ENCODE assay signal across 8 mouse cellular contexts in genomic region chr3:122729601-122729959, GRCm38 (mm10). TPM values are rescaled to one million over a fixed set of nuclear protein-coding genes. Genes with fewer than 3 reads are reported as not detected.
DNase-seq lines count a peak whose midpoint lies in the region; ATAC-seq and TF ChIP-seq lines count a peak whose summit lies in the region.

No protein-coding gene starts in this region.

- peaks cover 8% of the 10 kb centered on the region for H3K4me1 ChIP-seq in embryonic facial prominence, embryonic 14.5 days (ENCODE audit: control insufficient read depth, insufficient read depth, low read length)
- H3K4me1 ChIP-seq in heart, embryonic 15.5 days (replicated peaks) = 0 out of 2 replicates have a peak, but pooled peaks cover 3% of the 10 kb centered on the region
- H3K4me1 ChIP-seq in kidney, postnatal 0 days (replicated peaks; ENCODE audit: insufficient read depth, low read length) = no peaks in the 10 kb centered on the region

- H3K36me3 ChIP-seq in embryonic facial prominence, embryonic 14.5 days (ENCODE audit: control insufficient read depth, insufficient read depth, low read length) = no peaks in the 10 kb centered on the region
- H3K36me3 ChIP-seq in heart, embryonic 15.5 days = no peaks in the 10 kb centered on the region
- H3K36me3 ChIP-seq in kidney, postnatal 0 days (ENCODE audit: insufficient read depth, low read length) = no peaks in the 10 kb centered on the region

- H3K27ac ChIP-seq in embryonic facial prominence, embryonic 14.5 days (replicated peaks; ENCODE audit: low read depth, low read length) = peak overlapping the region; percentile 94
- H3K27ac ChIP-seq in heart, embryonic 15.5 days = peak overlapping the region; percentile 92
- peak overlapping the region; percentile 91 for H3K27ac ChIP-seq in kidney, postnatal 0 days

- DNase-seq in left cerebral cortex, adult 18-20 months (ENCODE audit: low spot score in 2 of 2) = peak; percentile 1 to 3
- no peak for DNase-seq in left cerebral cortex, postnatal 25 days (ENCODE audit: low spot score in 2 of 2)
- peak; percentile 82 for DNase-seq in embryonic facial prominence, embryonic 14.5 days (ENCODE audit: low spot score)
- DNase-seq in kidney, postnatal 0 days (ENCODE audit: low spot score) = peak; percentile 79
- DNase-seq in lung, postnatal 14 days = peak; percentile 72
- DNase-seq in retina, postnatal 1 day = peak; percentile 82
- DNase-seq in cerebellum, adult 9-11 months = no peak

- WGBS in embryonic facial prominence, embryonic 14.5 days = 0% methylated on average over 21 of the region's 22 CpGs
- WGBS in heart, embryonic 15.5 days = 0% methylated on average over 21 of the region's 22 CpGs
- WGBS in kidney, postnatal 0 days = 2% methylated on average over 22 of the region's 22 CpGs

- TF ChIP-seq CTCF in kidney, postnatal 0 days (IDR thresholded peaks at IDR 0.05; ENCODE audit: low read depth) = no peak; the same call in 1 of the 2 replicates

- no peaks in the 10 kb centered on the region for H3K9me3 ChIP-seq in embryonic facial prominence, embryonic 14.5 days (ENCODE audit: control insufficient read depth, low read length)
- no peaks in the 10 kb centered on the region for H3K9me3 ChIP-seq in heart, embryonic 15.5 days (replicated peaks)
- no peaks in the 10 kb centered on the region for H3K9me3 ChIP-seq in kidney, postnatal 0 days (replicated peaks; ENCODE audit: low read length)

- peak overlapping the region; percentile 69 for H3K4me3 ChIP-seq in embryonic facial prominence, embryonic 14.5 days (ENCODE audit: low read depth, low read length)
- peak overlapping the region; percentile 78 for H3K4me3 ChIP-seq in heart, embryonic 15.5 days
- peak overlapping the region; percentile 81 for H3K4me3 ChIP-seq in kidney, postnatal 0 days (replicated peaks; ENCODE audit: low read depth, low read length)

- H3K9ac ChIP-seq in embryonic facial prominence, embryonic 14.5 days (ENCODE audit: low read depth, low read length) = peak overlapping the region; percentile 84
- H3K9ac ChIP-seq in heart, embryonic 15.5 days = peak overlapping the region; percentile 86
- H3K9ac ChIP-seq in kidney, postnatal 0 days (ENCODE audit: low read depth, low read length) = peak overlapping the region; percentile 80

- no peaks in the 10 kb centered on the region for H3K27me3 ChIP-seq in embryonic facial prominence, embryonic 14.5 days (replicated peaks; ENCODE audit: control insufficient read depth, insufficient read depth, low read length)
- no peaks in the 10 kb centered on the region for H3K27me3 ChIP-seq in heart, embryonic 15.5 days
- H3K27me3 ChIP-seq in kidney, postnatal 0 days (ENCODE audit: insufficient read depth, low read length) = no peaks in the 10 kb centered on the region

- intact Hi-C loops in left cerebral cortex, postnatal 25 days (cut with DNase I) = loop anchor here (5.0 kb wide), 1 partner anchor 82 kb away; no protein-coding TSS in a partner anchor

- peak overlapping the region; percentile 82 for H3K4me2 ChIP-seq in embryonic facial prominence, embryonic 14.5 days (ENCODE audit: low read depth, low read length)
- peak overlapping the region; percentile 92 for H3K4me2 ChIP-seq in heart, embryonic 15.5 days
- peak overlapping the region; percentile 82 for H3K4me2 ChIP-seq in kidney, postnatal 0 days (ENCODE audit: low read length)

- ATAC-seq in embryonic facial prominence, embryonic 14.5 days (ENCODE audit: low read depth) = peak; percentile 71
- ATAC-seq in heart, embryonic 15.5 days (replicated peaks; ENCODE audit: insufficient number of reproducible peaks, insufficient read depth, low FRiP score, low read depth) = peak; percentile 84
- peak; percentile 61 for ATAC-seq in kidney, postnatal 0 days (replicated peaks; ENCODE audit: low FRiP score, low read depth)

RNA-seq across cellular contexts. Expression of gene Pde5a, which starts 0.8 kb away (rescaled TPM):
- 10 to 100 TPM; 19.8 to 23.8 TPM for total RNA-seq in left cerebral cortex, adult 18-20 months (2021)
- total RNA-seq in left cerebral cortex, postnatal 25 days (2021) = 10 to 100 TPM; 12.6 to 13.3 TPM
- polyA plus RNA-seq in embryonic facial prominence, embryonic 14.5 days (2014; fragmentation: Nextera tagmentation; extraction: Ambion mirVana) = 6.7 and 7.3 TPM in 2 replicates
- polyA plus RNA-seq in heart, embryonic 15.5 days (2015; fragmentation: Nextera tagmentation; extraction: Ambion mirVana) = 2.6 and 3.9 TPM in 2 replicates
- 3.1 and 3.7 TPM in 2 replicates for polyA plus RNA-seq in kidney, postnatal 0 days (2015; fragmentation: Nextera tagmentation; extraction: Ambion mirVana)

Comparison
In these comparisons a context has a peak if more than half of its experiments do, and no peak if none do; other contexts are left out.
1. DNase-seq: peak in left cerebral cortex, adult 18-20 months (2 of 2), embryonic facial prominence, embryonic 14.5 days (single experiment), kidney, postnatal 0 days (single experiment), lung, postnatal 14 days (single experiment) and retina, postnatal 1 day (single experiment); none in left cerebral cortex, postnatal 25 days (0 of 2) and cerebellum, adult 9-11 months (single experiment).
2. Peak in every context shown above with its lines, with median percentiles within 50 percentile points of each other: ATAC-seq, H3K27ac ChIP-seq, H3K4me2 ChIP-seq, H3K4me3 ChIP-seq and H3K9ac ChIP-seq.